Mouse (Mus musculus): ENCODE measurements around the gene Kirrel3. TPM values are rescaled to one million over a fixed set of nuclear protein-coding genes. Genes with fewer than 3 reads are reported as not detected.
A peak's percentile ranks its signal among the peaks of the same experiment; 100 is the strongest.

Gene Kirrel3
- 1 to 10 TPM; 1.8 TPM for total RNA-seq (2021)
- long read RNA-seq, experiment 1: 0 reads
- long read RNA-seq, experiment 2: 0 reads

- peak in 1 of 2 experiments; percentile 12 for DNase-seq (ENCODE audit: low spot score in 2 of 2)
These were observed at the start of gene Kirrel3 for GRCm38 (mm10) chr9:34485759-34486431. Gene Kirrel3, plus strand, starts transcription at chr9:34485894.

DNA sequence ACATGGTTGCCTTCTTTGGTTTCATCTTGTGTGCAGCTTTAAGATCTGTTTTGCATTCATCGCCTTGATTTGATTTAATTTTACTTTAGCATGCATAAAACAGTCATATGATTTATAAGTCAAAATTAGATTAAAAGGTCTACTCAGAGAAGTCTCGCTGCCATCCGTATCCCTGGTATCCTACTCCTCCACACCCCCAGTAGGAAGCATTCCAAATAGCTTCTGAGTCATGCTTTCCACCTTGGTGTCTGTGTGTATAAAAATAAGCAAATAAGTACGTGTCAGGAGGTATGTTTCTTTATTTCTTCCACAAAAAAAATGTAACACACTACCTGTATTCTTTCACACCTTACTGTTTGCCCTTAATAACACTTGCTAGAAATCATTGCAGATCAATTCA lies 45.0 kb upstream of the Kirrel3 start:
- DNase-seq (ENCODE audit: low spot score in 2 of 2): no peak

GRCm38 (mm10) chr9:34443950-34444349 lies 41.7 kb upstream of the Kirrel3 start:
- DNase-seq (ENCODE audit: low spot score in 2 of 2): no peak

DNA sequence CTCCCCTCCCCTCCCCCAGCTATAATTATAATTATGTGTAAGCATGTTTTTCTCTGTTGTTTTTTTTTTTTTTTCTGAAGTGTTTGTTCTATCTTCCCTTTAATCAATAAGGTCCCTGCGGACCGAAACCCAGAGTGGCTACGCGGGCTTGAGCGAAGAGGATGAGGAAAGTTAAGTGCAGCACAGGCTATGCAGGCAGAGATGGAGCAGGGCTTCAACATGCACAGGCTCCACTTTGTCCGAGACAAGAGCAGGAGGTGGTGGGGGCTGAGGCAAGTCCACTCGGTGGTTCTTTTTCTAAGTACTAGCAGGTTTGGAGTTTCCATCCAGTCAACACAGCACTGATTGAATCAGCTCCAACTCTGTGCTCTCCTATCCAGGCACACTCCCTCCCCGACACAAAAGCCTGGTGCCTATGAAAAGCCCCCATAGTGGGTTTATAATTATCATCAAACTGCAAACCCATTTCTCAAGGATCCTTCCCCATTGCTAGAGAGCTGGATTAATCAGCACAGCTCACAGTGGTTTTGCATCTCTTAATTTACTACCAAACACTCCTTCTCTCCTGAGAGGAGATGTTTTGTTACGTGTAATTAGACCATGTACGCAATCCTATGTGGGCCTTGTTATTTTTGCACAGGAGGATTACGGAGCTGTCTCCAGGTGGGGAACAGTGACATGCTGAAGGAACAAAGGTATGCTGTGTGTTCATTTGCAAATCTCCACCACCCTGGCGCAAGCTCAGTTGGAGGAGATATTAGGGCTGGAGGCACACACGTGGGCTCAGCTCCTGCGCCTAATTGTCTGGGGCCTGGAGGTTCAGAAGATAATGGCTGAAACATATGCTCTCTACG lies 39.0 kb upstream of the Kirrel3 start:
- DNase-seq (ENCODE audit: low spot score in 2 of 2): no peak

GRCm38 (mm10) chr9:34447736-34448135 lies 38.0 kb upstream of the Kirrel3 start:
- DNase-seq (ENCODE audit: low spot score in 2 of 2): no peak

GRCm38 (mm10) chr9:34448467-34448866 lies 37.2 kb upstream of the Kirrel3 start:
- no peak for DNase-seq (ENCODE audit: low spot score in 2 of 2)

DNA sequence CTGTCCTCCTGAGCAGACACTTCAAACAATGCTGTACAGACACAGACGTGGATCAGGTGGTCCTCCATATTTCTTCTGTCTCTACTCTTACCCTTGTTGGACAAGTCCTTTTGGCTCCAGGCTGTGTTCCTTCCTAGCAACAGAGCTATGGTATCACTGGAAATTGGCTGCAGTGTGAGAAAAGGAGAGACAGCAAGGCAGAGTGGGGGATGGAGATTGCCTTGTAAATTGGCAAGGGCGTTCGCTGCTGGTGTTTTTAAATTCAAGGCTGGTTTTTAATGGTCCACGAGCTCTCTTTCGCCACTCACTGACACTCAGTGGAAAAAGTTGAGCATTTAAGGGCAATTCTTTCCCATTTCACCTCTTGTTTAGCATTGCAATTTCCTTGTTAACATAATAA lies 27.5 kb upstream of the Kirrel3 start:
- no peak for DNase-seq (ENCODE audit: low spot score in 2 of 2)

DNA sequence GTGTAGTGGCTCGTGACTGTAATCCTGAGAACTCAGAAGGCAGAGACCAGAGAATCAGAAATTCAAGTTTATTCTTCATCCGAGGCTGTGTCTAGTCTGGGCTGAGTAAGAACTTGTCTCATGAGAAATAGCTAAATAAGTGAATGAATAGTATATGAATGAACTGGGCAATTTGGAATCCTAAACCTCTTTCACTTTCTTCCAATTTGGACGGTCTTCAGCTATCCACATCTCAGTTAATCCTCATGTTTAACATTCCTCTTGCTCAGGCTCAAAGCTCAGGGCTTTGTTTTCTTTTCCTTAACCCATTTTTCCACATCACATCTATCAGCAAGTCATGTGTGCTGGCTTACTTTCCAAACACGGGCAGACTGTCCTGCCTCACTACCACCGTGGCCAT lies 25.7 kb upstream of the Kirrel3 start:
- DNase-seq (ENCODE audit: low spot score in 2 of 2): no peak

DNA sequence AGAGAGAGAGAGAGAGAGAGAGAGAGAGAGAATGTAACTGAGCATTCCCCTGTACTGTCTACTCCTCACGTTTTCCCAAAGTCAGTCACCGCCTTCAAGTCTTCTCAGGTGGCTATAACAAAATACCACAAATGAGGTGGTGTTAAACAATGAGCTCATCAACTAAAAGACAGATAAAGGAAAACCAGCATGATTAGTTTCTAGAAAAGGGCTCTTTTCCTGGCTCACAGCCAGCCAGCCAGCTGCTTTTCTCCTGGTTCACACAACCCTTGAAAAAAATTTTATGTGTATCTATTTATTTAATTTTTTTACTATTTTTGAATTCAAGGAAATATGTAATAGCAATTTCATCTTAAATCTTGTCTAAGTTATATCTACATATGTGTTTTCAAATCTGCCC lies 22.0 kb upstream of the Kirrel3 start:
- DNase-seq (ENCODE audit: low spot score in 2 of 2): no peak

- DNase-seq (ENCODE audit: low spot score in 2 of 2): no peak
These were observed 19.6 kb upstream of the Kirrel3 start for GRCm38 (mm10) chr9:34466058-34466457.

GRCm38 (mm10) chr9:34469180-34469579 lies 16.5 kb upstream of the Kirrel3 start:
- DNase-seq (ENCODE audit: low spot score in 2 of 2): no peak

GRCm38 (mm10) chr9:34476206-34476605 lies 9.5 kb upstream of the Kirrel3 start:
- no peak for DNase-seq (ENCODE audit: low spot score in 2 of 2)

- DNase-seq (ENCODE audit: low spot score in 2 of 2): no peak
These were observed 7.2 kb upstream of the Kirrel3 start for GRCm38 (mm10) chr9:34478494-34478893.

DNA sequence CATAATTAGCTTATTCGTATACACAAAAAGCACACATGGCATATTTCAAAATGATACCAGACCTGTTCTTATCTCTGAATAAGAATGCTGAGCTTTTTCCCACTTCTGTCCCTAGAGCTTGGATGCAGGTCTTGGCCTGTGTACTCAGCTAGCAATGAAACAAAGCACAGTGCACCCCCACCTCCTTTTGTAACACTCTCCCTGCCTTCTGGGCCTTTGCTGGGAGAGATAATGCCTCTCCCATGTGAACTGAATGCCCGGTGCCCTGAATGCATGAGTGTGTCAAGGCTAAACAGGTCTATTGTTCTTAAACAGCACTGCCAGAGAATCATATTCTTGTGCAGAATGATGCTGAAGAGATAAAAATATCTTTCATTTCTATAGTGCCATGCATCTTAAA lies 2.5 kb upstream of the Kirrel3 start:
- no peak for DNase-seq (ENCODE audit: low spot score in 2 of 2)

- no peak for DNase-seq (ENCODE audit: low spot score in 2 of 2)
These were observed 1.0 kb upstream of the Kirrel3 start for GRCm38 (mm10) chr9:34484665-34485064.

DNA sequence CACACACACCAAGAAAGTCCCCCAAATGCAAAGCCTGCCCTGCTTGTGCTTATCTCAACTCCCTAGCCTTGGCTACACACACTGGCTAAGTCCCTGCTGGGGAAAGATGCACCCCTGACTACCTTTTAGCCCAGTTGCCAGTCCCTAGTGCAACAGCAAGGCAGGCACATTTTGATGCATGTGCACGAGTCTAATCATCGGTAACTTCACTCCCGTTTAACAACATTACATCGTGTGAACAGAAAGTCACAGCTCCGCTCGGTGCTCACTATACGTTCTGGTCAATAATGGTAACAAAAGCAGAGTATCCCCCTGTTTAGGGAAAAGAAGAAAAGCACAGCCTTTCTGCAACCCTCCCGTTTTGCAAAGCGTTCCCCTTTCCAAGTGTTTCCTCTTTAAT lies 2.6 kb downstream of the Kirrel3 start:
- DNase-seq (ENCODE audit: low spot score in 2 of 2): no peak

- DNase-seq (ENCODE audit: low spot score in 2 of 2): peak in 1 of 2 experiments; percentile 11
These were observed 3.1 kb downstream of the Kirrel3 start for GRCm38 (mm10) chr9:34488700-34489315.

- DNase-seq (ENCODE audit: low spot score in 2 of 2): no peak
These were observed 3.6 kb downstream of the Kirrel3 start for GRCm38 (mm10) chr9:34489316-34489710.

- no peak for DNase-seq (ENCODE audit: low spot score in 2 of 2)
These were observed 4.1 kb downstream of the Kirrel3 start for GRCm38 (mm10) chr9:34489760-34490159.

DNA sequence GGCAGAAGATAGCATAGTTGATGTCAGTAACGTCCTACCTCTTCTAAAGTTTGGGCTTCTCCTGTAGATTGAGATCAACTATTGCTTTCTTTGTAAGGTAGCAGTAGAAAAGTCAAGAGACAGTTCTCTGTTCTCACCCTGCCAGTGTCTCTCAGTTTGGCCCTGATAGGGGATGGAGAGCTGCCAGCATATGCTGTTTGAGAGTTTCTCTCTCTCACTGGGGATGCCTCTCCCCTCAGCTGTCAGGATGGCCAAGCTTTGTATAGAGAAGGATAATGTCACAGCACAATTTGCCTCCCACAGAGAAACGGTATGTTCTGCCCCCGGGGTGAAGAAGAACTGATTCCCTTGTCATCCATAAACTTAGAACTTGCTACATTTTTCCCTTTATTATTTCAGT lies 6.4 kb downstream of the Kirrel3 start:
- DNase-seq (ENCODE audit: low spot score in 2 of 2): no peak

DNA sequence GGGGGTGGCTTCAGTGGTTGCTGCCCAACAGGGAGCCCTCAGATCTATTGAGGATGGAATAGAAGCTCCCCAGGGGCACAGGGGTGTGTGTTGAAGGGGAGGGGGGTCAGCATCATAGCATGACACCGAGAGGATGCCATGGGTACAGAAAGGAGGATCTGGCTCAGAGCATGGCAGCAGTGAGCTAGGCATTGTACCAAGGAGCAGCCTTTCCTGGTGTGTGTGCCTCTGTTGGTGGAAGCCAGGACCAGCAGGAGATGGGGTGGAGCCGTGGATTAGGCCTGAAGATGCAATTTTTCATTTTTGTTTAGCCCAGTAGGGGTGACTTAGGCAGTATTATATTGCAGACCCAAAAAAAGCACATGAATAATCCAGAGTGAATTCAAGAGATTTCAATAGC lies 7.9 kb downstream of the Kirrel3 start:
- no peak for DNase-seq (ENCODE audit: low spot score in 2 of 2)

DNA sequence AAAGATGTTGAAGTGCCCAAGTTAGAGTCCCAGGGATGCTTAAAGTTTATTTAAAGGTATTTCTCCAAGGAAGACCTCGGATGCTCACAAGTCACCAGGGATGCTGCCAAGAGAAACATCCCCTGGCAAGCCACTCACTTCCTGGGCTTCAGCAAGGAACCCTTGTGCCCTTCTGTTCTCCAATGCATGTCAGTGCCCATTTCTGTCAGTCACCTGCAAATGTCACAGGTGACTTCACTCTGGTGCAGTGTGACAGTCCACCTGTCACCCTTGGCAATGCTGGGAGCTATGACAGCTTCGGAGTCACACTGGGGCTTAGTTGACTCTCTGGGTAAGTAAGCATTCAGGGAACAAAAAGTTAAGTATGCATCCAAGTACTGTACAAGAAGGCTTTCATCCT lies 12.4 kb downstream of the Kirrel3 start:
- DNase-seq (ENCODE audit: low spot score in 2 of 2): no peak
